Mouse (Mus musculus): ENCODE data around the gene Atp8a1.

Gene Atp8a1

GRCm38 (mm10) chr5:67678819-67679218 is 168.4 kb downstream of the Atp8a1 start:
- DNase-seq (ENCODE audit: low read depth, low spot score), result no peak

GRCm38 (mm10) chr5:67673008-67673407 is 174.2 kb downstream of the Atp8a1 start:
- DNase-seq (ENCODE audit: low read depth, low spot score), result no peak

- DNase-seq (ENCODE audit: low read depth, low spot score), result no peak
Measured at GRCm38 (mm10) chr5:67670158-67670557, 177.1 kb downstream of the Atp8a1 start.

- no peak for DNase-seq (ENCODE audit: low read depth, low spot score)
Measured at GRCm38 (mm10) chr5:67669436-67669896, 177.8 kb downstream of the Atp8a1 start.

- no peak for DNase-seq (ENCODE audit: low read depth, low spot score)
Measured at GRCm38 (mm10) chr5:67662715-67663114, 184.5 kb downstream of the Atp8a1 start.

GRCm38 (mm10) chr5:67659864-67660263 is 187.4 kb downstream of the Atp8a1 start:
- no peak for DNase-seq (ENCODE audit: low read depth, low spot score)

- DNase-seq (ENCODE audit: low read depth, low spot score), result no peak
Measured at GRCm38 (mm10) chr5:67656821-67657259, 190.4 kb downstream of the Atp8a1 start.

- DNase-seq (ENCODE audit: low read depth, low spot score), result no peak
Measured at GRCm38 (mm10) chr5:67655696-67656519, 191.3 kb downstream of the Atp8a1 start.

- no peak for DNase-seq (ENCODE audit: low read depth, low spot score)
Measured at GRCm38 (mm10) chr5:67654572-67654971, 192.7 kb downstream of the Atp8a1 start.

- no peak for DNase-seq (ENCODE audit: low read depth, low spot score)
Measured at GRCm38 (mm10) chr5:67653543-67653942, 193.7 kb downstream of the Atp8a1 start.

- DNase-seq (ENCODE audit: low read depth, low spot score), result no peak
Measured at GRCm38 (mm10) chr5:67652468-67652867, 194.8 kb downstream of the Atp8a1 start.

- DNase-seq (ENCODE audit: low read depth, low spot score), result no peak
Measured at GRCm38 (mm10) chr5:67650021-67650420, 197.2 kb downstream of the Atp8a1 start.

- no peak for DNase-seq (ENCODE audit: low read depth, low spot score)
Measured at GRCm38 (mm10) chr5:67649156-67649555, 198.1 kb downstream of the Atp8a1 start.

GRCm38 (mm10) chr5:67647568-67647967 is 199.7 kb downstream of the Atp8a1 start:
- no peak for DNase-seq (ENCODE audit: low read depth, low spot score)

GRCm38 (mm10) chr5:67646756-67647529 is 200.3 kb downstream of the Atp8a1 start:
- DNase-seq (ENCODE audit: low read depth, low spot score), result no peak

- DNase-seq (ENCODE audit: low read depth, low spot score), result no peak
Measured at GRCm38 (mm10) chr5:67643537-67644255, 203.5 kb downstream of the Atp8a1 start.

- no peak for DNase-seq (ENCODE audit: low read depth, low spot score)
Measured at GRCm38 (mm10) chr5:67641406-67642120, 205.7 kb downstream of the Atp8a1 start.

- no peak for DNase-seq (ENCODE audit: low read depth, low spot score)
Measured at GRCm38 (mm10) chr5:67640596-67641312, 206.5 kb downstream of the Atp8a1 start.

- DNase-seq (ENCODE audit: low read depth, low spot score), result no peak
Measured at GRCm38 (mm10) chr5:67634339-67634738, 212.9 kb downstream of the Atp8a1 start.

GRCm38 (mm10) chr5:67633831-67634268 is 213.4 kb downstream of the Atp8a1 start:
- DNase-seq (ENCODE audit: low read depth, low spot score), result no peak

All from c-Kit-negative CD71-positive TER-119-positive erythroid progenitor cells, embryonic 14.5 days (primary cell).